Mouse (Mus musculus) heart, adult 2 months (tissue): ENCODE results near the gene Dnajc7.

ENCODE experiments used
- CTCF ChIP-seq: fragments of 200-600 bp; IDR thresholded peaks from 2 replicates; pipeline ENCODE4 v1.8.1; 2022; ENCODE audit warnings: antibody characterized with exemption, mild to moderate bottlenecking, moderate library complexity
- POLR2A ChIP-seq: fragments of 200-500 bp; IDR thresholded peaks from 2 replicates; pipeline ENCODE4 v1.6.1; 2011; ENCODE audit warnings: mild to moderate bottlenecking, low read depth, low read length, control low read depth; ENCODE audit not compliant: insufficient read depth

- TF ChIP-seq POLR2A (peak; percentile 59), CTCF (peak; percentile 22; the same call in 1 of the 2 replicates)
Measured at GRCm38 (mm10) chr11:100574708-100575483, 45.1 kb downstream of the Dnajc7 start, which contains the start of gene Cnp.
